Mouse (Mus musculus): Measurements from ENCODE around the gene Sh3kbp1.
"Not testable (repeated sequence)": the region's sequence is repeated elsewhere in the genome, so short reads cannot be mapped to it uniquely, and the experiment has no call there.

Sh3kbp1 gene

GRCm38 (mm10) chrX:159626907-159627587 is at the start of gene Sh3kbp1:
Sh3kbp1 (plus strand) TSS chrX:159627272.
- DNase-seq (ENCODE audit: low spot score), result peak; percentile 71

GRCm38 (mm10) chrX:159584738-159585137 is 42.3 kb upstream of the Sh3kbp1 start:
- DNase-seq (ENCODE audit: low spot score), result not testable (repeated sequence)

GRCm38 (mm10) chrX:159591633-159592032 is 35.4 kb upstream of the Sh3kbp1 start:
- no peak for DNase-seq (ENCODE audit: low spot score)

GRCm38 (mm10) chrX:159597502-159597901 is 29.6 kb upstream of the Sh3kbp1 start:
- no peak for DNase-seq (ENCODE audit: low spot score)

GRCm38 (mm10) chrX:159604832-159605231 is 22.2 kb upstream of the Sh3kbp1 start:
- no peak for DNase-seq (ENCODE audit: low spot score)

- DNase-seq (ENCODE audit: low spot score), result peak; percentile 57
Observed at GRCm38 (mm10) chrX:159606936-159607335, 20.1 kb upstream of the Sh3kbp1 start.

GRCm38 (mm10) chrX:159626208-159626906 is 715 bp upstream of the Sh3kbp1 start:
- DNase-seq (ENCODE audit: low spot score), result peak; percentile 37

GRCm38 (mm10) chrX:159627588-159628566 is 805 bp downstream of the Sh3kbp1 start:
- peak; percentile 60 for DNase-seq (ENCODE audit: low spot score)

GRCm38 (mm10) chrX:159628629-159629028 is 1.6 kb downstream of the Sh3kbp1 start:
- no peak for DNase-seq (ENCODE audit: low spot score)

- no peak for DNase-seq (ENCODE audit: low spot score)
Observed at GRCm38 (mm10) chrX:159629203-159629602, 2.1 kb downstream of the Sh3kbp1 start.

- DNase-seq (ENCODE audit: low spot score), result no peak
Observed at GRCm38 (mm10) chrX:159638500-159639227, 11.6 kb downstream of the Sh3kbp1 start.

GRCm38 (mm10) chrX:159639991-159640390 is 12.9 kb downstream of the Sh3kbp1 start:
- no peak for DNase-seq (ENCODE audit: low spot score)

- no peak for DNase-seq (ENCODE audit: low spot score)
Observed at GRCm38 (mm10) chrX:159645314-159645713, 18.2 kb downstream of the Sh3kbp1 start.

- no peak for DNase-seq (ENCODE audit: low spot score)
Observed at GRCm38 (mm10) chrX:159647564-159647963, 20.5 kb downstream of the Sh3kbp1 start.

- no peak for DNase-seq (ENCODE audit: low spot score)
Observed at GRCm38 (mm10) chrX:159648598-159648997, 21.5 kb downstream of the Sh3kbp1 start.

- DNase-seq (ENCODE audit: low spot score), result peak; percentile 42
Observed at GRCm38 (mm10) chrX:159650130-159650678, 23.1 kb downstream of the Sh3kbp1 start.

GRCm38 (mm10) chrX:159650727-159651126 is 23.7 kb downstream of the Sh3kbp1 start:
- DNase-seq (ENCODE audit: low spot score), result no peak

GRCm38 (mm10) chrX:159671388-159671787 is 44.3 kb downstream of the Sh3kbp1 start:
- DNase-seq (ENCODE audit: low spot score), result no peak

- DNase-seq (ENCODE audit: low spot score), result no peak
Observed at GRCm38 (mm10) chrX:159672466-159672865, 45.4 kb downstream of the Sh3kbp1 start.

- no peak for DNase-seq (ENCODE audit: low spot score)
Observed at GRCm38 (mm10) chrX:159676242-159676641, 49.2 kb downstream of the Sh3kbp1 start.

GRCm38 (mm10) chrX:159677585-159678319 is 50.7 kb downstream of the Sh3kbp1 start:
- no peak for DNase-seq (ENCODE audit: low spot score)
